Mouse (Mus musculus) midbrain, embryonic 13.5 days (tissue): ENCODE results near the gene Thoc5. TPM values are rescaled to one million over a fixed set of nuclear protein-coding genes. Genes with fewer than 3 reads are reported as not detected.

ENCODE experiments used
- ATAC-seq: fragments of 200-750 bp; cut with Nextera tagmentation; 2 replicates; pipeline ENCODE4 v1.8.0; 2017; ENCODE audit warnings: mild to moderate bottlenecking, moderate TSS enrichment, moderate library complexity
- H3K27ac ChIP-seq: fragments of 300-500 bp; sonication (generic); 2 replicates; pipeline ENCODE4 v1.5.1; 2015; ENCODE audit warnings: inconsistent platforms, mild to moderate bottlenecking, moderate library complexity
- H3K27me3 ChIP-seq: fragments of 300-500 bp; sonication (generic); 2 replicates; pipeline ENCODE4 v1.6.1; 2015; ENCODE audit warnings: mild to moderate bottlenecking, inconsistent platforms
- H3K36me3 ChIP-seq: fragments of 300-500 bp; sonication (generic); 2 replicates; pipeline ENCODE4 v1.6.1; 2015; ENCODE audit warnings: mild to moderate bottlenecking, inconsistent platforms
- H3K4me1 ChIP-seq: fragments of 300-500 bp; sonication (generic); replicated peaks from 2 replicates; pipeline ENCODE4 v1.6.1; 2015; ENCODE audit warnings: inconsistent platforms
- H3K4me2 ChIP-seq: fragments of 300-500 bp; sonication (generic); replicated peaks from 2 replicates; pipeline ENCODE4 v1.6.1; 2015; ENCODE audit warnings: moderate library complexity, mild to moderate bottlenecking, inconsistent platforms
- H3K4me3 ChIP-seq: fragments of 300-500 bp; sonication (generic); replicated peaks from 2 replicates; pipeline ENCODE4 v1.5.1; 2015; ENCODE audit warnings: mild to moderate bottlenecking, inconsistent platforms
- H3K9ac ChIP-seq: fragments of 300-500 bp; sonication (generic); replicated peaks from 2 replicates; pipeline ENCODE4 v1.6.1; 2015; ENCODE audit warnings: mild to moderate bottlenecking, inconsistent platforms
- H3K9me3 ChIP-seq: fragments of 300-500 bp; sonication (generic); 2 replicates; pipeline ENCODE4 v1.6.1; 2016; ENCODE audit warnings: mild to moderate bottlenecking, inconsistent platforms
- WGBS: fragments of 180-500 bp; shearing (Covaris S2); methylation state at CpG from one replicate; pipeline ENCODE4 v1.1.7; 2015; 5-methylcytosine and 5-hydroxymethylcytosine counted together
- polyA plus RNA-seq: library from polyadenylated mRNA; unstranded; fragments of >200 nt; fragmentation: Nextera tagmentation; extraction: Ambion mirVana; gene quantifications from 2 replicates; pipeline ENCODE4 v1.2.1, GENCODE M21; 2015

The Thoc5 gene
- 63.3 and 65.1 TPM in 2 replicates for polyA plus RNA-seq

DNA sequence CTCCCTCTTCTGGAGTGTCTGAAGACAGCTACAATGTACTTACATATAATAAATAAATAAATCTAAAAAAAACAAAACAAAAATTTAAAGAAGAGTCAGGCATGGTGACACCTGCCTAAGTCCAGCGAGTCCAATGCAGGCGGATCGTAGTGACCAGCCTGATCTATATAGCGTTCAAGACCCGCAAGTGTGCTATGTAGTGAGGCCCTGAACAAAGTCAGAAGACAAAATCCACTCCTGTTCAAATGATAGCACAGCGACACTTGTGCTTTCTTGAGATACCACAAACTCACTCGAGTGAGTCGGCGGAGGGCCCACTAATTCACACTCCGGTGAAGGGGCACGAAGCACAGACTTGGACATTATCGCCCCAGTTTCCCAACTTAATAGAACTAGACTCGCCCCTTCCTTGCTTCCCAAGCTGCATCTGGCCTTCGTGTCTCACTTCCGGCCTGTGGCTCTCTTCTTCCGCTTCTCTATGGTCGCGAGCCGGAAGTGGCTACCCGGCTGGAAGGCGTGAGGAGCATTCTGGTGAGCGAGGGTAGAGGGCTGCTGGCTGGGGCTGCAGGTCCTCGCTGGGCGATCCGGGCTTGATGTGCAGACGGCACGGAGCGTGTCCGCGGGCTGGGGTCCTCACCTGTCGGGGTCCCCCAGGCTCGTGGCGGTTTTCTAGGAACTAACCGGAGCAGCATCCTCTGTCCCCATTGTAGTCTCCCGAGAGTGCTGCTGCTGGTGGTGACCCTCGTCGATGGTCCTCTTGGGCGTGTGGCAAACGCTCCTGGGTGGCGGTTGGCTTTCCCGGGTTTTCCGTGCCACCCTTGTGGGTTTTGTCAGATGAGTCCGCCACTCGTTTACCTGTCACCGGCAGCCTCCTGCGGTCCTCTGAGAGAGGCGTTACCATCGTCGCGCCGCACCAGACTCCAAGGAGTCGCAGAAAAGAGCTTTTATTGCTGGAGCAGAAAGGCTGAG, at the start of gene Thoc5:
Gene Thoc5, plus strand, starts transcription at position 473 of the 969 bp plus-strand sequence.
- peak; percentile 97 for ATAC-seq
- Histone ChIP-seq H3K9ac (peak within 1 kb of the TSS; percentile 90), H3K27ac (peak within 1 kb of the TSS; percentile 90), H3K27me3 (no peaks in the 10 kb centered on the region), H3K4me1 (peaks cover 14% of the 10 kb centered on the region), H3K4me3 (peak within 1 kb of the TSS; percentile 87), H3K36me3 (peaks cover 52% of the 10 kb centered on the region), H3K4me2 (peak within 1 kb of the TSS; percentile 87), H3K9me3 (no peaks in the 10 kb centered on the region)
- 3% methylated on average over 52 of the region's 52 CpGs for WGBS

DNA sequence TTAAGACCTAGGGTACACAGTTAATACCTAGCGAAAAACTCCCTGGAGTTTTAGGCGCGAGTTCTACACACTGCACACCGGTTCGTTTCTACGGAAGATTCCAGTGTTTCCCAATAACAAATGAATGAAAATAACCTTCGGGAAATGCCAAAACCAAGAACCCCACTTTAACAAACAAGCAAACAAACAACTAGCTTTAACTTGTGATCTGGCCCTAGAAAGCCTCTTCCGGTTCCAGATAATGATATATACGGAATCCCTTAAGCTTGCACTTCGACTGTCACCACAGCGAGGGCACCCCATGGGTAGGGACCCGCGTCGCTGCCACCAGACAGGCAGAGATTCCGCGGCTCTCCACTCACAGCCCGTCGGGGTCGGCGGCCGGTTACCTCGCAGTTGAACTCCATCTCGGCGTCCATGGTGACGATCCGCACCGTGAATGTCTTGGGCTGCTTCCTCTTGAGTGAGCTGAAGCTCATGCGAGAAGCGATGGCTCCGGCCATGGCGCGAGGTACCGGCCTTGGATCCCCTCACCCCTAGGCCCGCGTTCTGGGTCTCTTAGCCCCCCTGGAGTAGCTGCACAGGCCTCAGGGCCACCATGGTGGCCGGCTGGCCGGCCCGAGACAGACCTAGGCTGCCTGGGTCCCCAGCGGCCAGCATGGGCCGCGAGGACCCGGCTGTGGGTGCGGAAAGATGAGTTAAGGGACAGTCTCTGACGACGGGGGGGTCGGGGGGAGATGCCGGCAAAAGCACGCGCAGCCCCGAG, 46.5 kb upstream of the Thoc5 start:
- Histone ChIP-seq H3K27me3 (no peaks in the 10 kb centered on the region), H3K27ac (peak overlapping the region; percentile 79), H3K4me2 (peak overlapping the region; percentile 78), H3K9ac (peak overlapping the region; percentile 92), H3K36me3 (no peaks in the 10 kb centered on the region), H3K4me3 (peak overlapping the region; percentile 96), H3K9me3 (no peaks in the 10 kb centered on the region), H3K4me1 (peaks cover 27% of the 10 kb centered on the region)
- ATAC-seq, result peak; percentile 83
- under 1% methylated on average over 50 of the region's 50 CpGs for WGBS

DNA sequence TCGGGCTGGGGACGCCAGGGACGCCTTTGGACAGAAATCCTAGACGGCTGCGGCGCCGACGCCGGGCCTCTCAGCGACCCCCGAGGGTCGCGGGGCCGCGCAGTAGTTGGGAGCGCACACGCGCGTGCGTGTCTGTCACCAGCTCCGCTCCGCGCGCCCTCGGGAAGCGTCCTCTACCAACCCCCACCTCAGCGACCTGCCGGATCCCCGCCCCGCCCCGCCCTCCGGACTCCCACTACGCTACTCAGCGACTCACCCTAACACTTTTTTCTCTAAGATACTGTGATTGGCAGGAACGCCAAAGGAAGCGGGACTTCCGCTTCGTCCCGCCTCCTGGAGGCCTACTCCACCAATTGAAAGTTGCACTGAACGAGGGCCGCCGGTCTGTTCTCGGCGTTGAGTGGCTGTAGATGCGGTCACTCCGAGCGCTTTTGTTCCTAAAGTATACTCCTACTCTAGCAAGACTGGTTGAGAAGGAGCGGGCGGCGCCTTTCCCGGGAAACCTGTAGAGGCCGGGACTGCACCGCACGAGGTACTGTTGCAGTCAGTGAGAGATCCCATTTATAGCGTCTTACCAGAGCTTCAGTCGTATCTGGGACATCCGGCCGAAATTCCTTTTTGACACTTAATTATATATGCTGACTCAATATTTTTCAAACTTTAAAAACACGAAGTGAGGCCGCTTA, 45.7 kb upstream of the Thoc5 start, which contains the start of gene Nf2:
Gene Nf2, minus strand, starts transcription at position 279 of the 686 bp plus-strand sequence.
- Histone ChIP-seq H3K9ac (peak within 1 kb of the TSS; percentile 92), H3K4me2 (peak within 1 kb of the TSS; percentile 78), H3K9me3 (no peaks in the 10 kb centered on the region), H3K36me3 (no peaks in the 10 kb centered on the region), H3K4me3 (peak within 1 kb of the TSS; percentile 96), H3K27ac (peak within 1 kb of the TSS; percentile 79), H3K27me3 (no peaks in the 10 kb centered on the region), H3K4me1 (peaks cover 27% of the 10 kb centered on the region)
- ATAC-seq, result peak; percentile 99
- under 1% methylated on average over 48 of the region's 60 CpGs for WGBS

DNA sequence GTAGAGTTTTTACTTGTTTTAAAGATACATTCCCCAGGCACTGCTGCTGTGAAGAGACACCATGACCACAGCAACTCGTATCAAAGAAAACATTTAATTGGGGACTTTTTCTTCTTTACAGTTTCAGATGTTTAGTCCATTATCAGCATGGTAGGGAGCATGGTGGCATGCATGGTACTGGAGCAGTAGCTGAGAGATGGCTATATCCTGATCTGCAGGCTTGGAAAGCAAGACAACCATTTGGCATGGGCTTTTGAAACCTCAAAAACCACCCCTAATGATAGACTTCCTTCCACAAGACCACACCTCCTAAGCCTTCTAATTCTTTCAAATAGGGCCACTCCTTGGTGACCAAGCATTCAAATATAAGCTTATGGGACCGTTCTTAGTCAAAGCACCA, 44.7 kb upstream of the Thoc5 start:
- Histone ChIP-seq H3K4me2 (no peak overlapping the region), H3K27ac (no peak overlapping the region), H3K9me3 (no peaks in the 10 kb centered on the region), H3K36me3 (no peaks in the 10 kb centered on the region), H3K4me3 (no peak overlapping the region), H3K27me3 (no peaks in the 10 kb centered on the region), H3K9ac (no peak overlapping the region), H3K4me1 (peaks cover 27% of the 10 kb centered on the region)
- ATAC-seq, result no peak
- 93% methylated on average over 2 of the region's 2 CpGs for WGBS

DNA sequence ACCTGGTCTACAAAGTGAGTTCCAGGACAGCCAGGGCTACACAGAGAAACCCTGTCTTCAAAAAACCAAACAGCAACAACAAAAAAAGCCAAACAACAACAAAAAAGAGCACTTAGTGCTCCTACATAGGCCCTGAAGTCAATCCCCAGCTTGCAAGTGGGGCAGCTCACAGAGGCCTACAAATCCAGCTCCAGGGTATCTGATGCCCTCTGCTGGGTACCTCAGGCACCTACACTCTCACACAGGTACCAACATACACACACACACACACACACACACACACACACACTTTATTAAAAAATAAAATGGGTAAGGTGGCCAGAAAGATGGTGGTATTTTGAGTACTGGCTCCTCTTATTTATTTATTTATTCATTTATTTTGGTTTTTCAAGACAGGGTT, 42.1 kb upstream of the Thoc5 start:
- H3K9ac ChIP-seq, result no peak overlapping the region
- ATAC-seq, result no peak
- H3K9me3 ChIP-seq, result no peaks in the 10 kb centered on the region
- H3K36me3 ChIP-seq, result no peaks in the 10 kb centered on the region
- H3K27ac ChIP-seq, result no peak overlapping the region
- H3K4me3 ChIP-seq, result no peak overlapping the region
- H3K4me1 ChIP-seq, result peaks cover 6% of the 10 kb centered on the region
- no peak overlapping the region for H3K4me2 ChIP-seq
- H3K27me3 ChIP-seq, result no peaks in the 10 kb centered on the region

DNA sequence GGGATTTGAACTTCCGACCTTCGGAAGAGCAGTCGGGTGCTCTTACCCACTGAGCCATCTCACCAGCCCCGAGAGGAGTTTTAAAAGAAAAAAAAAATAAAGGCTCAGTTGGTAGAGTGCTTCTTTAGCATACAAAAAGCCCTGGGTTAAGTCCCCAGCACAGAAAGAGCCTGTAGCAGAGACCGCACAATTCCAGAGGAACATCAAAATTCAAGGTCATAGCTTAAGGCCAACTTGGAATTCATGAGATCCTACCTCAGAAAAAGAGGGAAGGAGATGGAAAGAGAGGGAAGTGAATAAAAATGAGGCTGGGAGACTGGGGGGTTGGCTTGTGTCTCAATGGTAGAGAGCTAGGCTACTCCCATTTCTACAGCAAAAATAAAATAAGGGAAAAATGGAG, 40.9 kb upstream of the Thoc5 start:
- no peaks in the 10 kb centered on the region for H3K27me3 ChIP-seq
- no peaks in the 10 kb centered on the region for H3K4me1 ChIP-seq
- no peak overlapping the region for H3K9ac ChIP-seq
- no peak for ATAC-seq
- no peak overlapping the region for H3K4me3 ChIP-seq
- H3K9me3 ChIP-seq, result no peaks in the 10 kb centered on the region
- 94% methylated on average over 5 of the region's 5 CpGs for WGBS
- no peaks in the 10 kb centered on the region for H3K36me3 ChIP-seq
- no peak overlapping the region for H3K27ac ChIP-seq
- H3K4me2 ChIP-seq, result no peak overlapping the region

DNA sequence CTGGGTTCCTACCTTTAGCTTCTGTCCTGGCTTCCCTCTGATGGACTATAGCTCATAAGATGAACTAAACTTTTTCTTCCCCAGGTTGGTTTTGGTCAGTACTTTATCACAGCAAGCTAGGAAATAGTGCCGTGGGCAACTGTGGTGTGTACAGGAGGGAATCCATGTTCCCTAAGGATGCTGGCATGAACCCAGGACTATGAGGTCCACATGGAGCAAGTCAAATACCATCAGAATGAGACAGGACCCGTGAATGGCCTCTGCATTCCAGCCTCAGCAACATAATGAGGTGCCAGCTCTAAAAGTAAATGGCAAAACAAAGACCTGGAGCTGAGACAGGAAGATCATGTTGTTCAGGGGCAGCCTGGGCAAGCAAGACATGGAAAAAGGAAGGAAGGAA, 36.7 kb upstream of the Thoc5 start:
- H3K9ac ChIP-seq, result no peak overlapping the region
- WGBS, result 68% methylated on average over 2 of the region's 2 CpGs

DNA sequence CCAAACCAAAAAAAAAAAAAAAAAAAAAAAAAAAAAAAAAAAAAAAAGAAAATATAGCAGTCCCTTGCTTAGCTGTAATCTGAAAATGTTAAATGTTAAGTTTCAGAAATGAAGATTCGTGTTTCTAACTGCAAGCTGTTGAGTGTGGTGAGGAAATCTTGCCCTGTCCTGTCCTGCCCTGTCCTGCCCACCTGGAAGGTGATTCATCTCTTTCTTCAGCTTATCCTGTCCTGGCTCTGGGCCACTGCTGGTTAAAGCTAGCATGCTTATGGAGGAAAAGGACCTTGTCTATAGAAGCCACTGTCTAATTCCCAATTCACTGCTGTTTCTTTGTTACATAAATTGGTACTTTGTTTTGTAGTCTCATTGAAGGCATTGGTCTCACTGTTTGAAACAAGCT, 34.1 kb upstream of the Thoc5 start:
- Histone ChIP-seq H3K4me1 (no peaks in the 10 kb centered on the region), H3K4me3 (no peak overlapping the region), H3K9me3 (no peaks in the 10 kb centered on the region), H3K4me2 (no peak overlapping the region), H3K36me3 (no peaks in the 10 kb centered on the region), H3K27me3 (no peaks in the 10 kb centered on the region), H3K27ac (no peak overlapping the region), H3K9ac (no peak overlapping the region)
- WGBS, result 62% methylated on average over 1 of the region's 1 CpGs
- no peak for ATAC-seq

More for the DNA sequence above, 36.7 kb upstream of the Thoc5 start:
- Histone ChIP-seq H3K27me3 (no peaks in the 10 kb centered on the region), H3K36me3 (no peaks in the 10 kb centered on the region), H3K9me3 (no peaks in the 10 kb centered on the region), H3K27ac (no peak overlapping the region), H3K4me2 (no peak overlapping the region), H3K4me1 (no peaks in the 10 kb centered on the region), H3K4me3 (no peak overlapping the region)
- no peak for ATAC-seq

DNA sequence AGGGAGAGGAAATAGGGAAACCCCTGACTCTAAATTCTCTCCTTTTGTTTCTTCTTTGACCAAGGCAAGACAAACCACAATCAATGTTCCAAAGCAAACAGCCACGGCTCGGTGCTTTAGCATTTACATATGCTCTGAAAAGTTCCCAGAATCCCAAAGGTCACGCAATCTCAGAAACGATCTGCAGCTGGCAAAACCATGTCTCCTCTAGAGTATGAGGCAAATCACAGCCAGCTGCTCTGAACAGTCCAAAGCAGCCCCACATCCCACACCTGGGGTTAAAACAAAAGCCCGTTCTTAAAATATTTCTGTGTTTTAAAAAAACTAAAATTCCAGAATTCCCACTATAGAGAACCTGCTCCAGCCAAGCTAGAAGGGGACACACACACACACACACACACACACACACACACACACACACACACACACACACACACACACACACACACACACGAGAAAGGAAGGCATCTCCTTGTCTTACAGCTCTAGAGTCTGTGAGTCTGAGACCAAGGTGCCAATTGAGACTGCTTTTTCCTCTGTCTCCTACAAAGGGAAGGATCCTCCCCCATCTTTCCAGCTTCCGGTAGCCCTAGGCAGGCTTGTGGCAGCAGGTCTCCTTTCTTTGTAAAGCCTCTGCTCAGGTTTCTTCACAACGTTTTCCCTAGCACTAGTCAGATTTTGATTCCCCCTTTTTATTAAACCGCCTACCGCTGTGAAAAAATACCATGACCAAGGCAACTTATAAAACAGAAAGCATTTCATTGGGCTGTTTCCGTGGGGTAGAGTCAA, 33.1 kb upstream of the Thoc5 start:
- Histone ChIP-seq H3K4me2 (no peak overlapping the region), H3K36me3 (no peaks in the 10 kb centered on the region), H3K4me3 (no peak overlapping the region), H3K9ac (no peak overlapping the region), H3K27ac (no peak overlapping the region), H3K27me3 (no peaks in the 10 kb centered on the region), H3K9me3 (no peaks in the 10 kb centered on the region), H3K4me1 (no peaks in the 10 kb centered on the region)
- WGBS, result 55% methylated on average over 11 of the region's 11 CpGs
- no peak for ATAC-seq

DNA sequence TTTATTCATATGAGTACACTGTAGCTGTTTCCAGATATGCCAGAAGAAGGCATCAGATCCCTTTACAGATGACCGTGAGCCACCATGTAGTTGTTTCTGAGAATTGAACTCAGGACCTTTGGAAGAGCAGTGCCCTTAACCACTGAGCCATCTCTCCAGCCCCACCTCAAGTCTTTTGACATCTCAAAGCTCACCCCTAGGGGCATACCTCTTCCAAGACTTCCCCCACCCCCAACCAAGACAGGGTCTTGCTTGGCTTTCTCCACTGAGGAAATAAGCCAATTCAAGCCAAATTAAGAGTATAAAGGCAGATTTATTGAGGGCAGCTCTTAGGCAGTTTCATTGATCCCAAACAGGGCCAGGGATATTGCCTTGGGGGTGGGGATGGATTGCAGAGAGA, 32.4 kb upstream of the Thoc5 start:
- 89% methylated on average over 1 of the region's 1 CpGs for WGBS
- H3K4me3 ChIP-seq, result no peak overlapping the region
- ATAC-seq, result no peak
- no peaks in the 10 kb centered on the region for H3K4me1 ChIP-seq
- no peak overlapping the region for H3K9ac ChIP-seq
- H3K9me3 ChIP-seq, result no peaks in the 10 kb centered on the region
- H3K27me3 ChIP-seq, result no peaks in the 10 kb centered on the region
- no peak overlapping the region for H3K4me2 ChIP-seq
- H3K27ac ChIP-seq, result no peak overlapping the region
- no peaks in the 10 kb centered on the region for H3K36me3 ChIP-seq

DNA sequence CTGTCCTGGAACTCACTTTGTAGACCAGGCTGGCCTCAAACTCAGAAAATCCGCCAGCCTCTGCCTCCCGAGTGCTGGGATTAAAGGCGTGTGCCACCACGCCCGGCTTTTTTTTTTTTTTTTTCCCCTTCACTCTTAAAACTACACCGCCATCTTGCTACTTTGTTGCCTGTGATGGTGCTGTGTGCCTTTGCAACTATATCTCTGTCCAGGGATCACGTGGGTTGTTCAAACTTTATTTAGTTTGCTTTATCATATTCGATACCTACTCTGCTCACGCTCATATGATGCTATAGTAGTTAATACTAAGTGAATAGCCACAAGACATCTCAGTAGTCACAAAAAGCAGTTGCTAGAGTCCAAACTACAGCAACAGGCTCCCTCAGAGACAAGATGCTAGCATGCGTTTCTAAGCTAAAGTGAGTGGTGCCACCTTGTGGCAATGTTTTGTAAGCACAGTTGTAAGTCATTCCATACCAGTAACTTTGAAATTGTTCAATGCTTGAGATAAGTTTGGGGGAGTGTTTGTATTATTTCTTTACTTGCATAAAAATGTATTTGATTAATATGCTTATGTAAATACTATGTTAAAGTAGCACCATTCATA, 29.4 kb upstream of the Thoc5 start:
- no peaks in the 10 kb centered on the region for H3K27me3 ChIP-seq
- no peak overlapping the region for H3K4me2 ChIP-seq
- H3K4me1 ChIP-seq, result no peaks in the 10 kb centered on the region
- H3K4me3 ChIP-seq, result no peak overlapping the region
- no peaks in the 10 kb centered on the region for H3K36me3 ChIP-seq
- ATAC-seq, result no peak
- no peak overlapping the region for H3K9ac ChIP-seq
- 37% methylated on average over 10 of the region's 10 CpGs for WGBS
- no peaks in the 10 kb centered on the region for H3K9me3 ChIP-seq
- no peak overlapping the region for H3K27ac ChIP-seq
